Mouse (Mus musculus): ENCODE data around the gene Mapk14.

- no peak for TF ChIP-seq CTCF (IDR thresholded peaks at IDR 0.05; ENCODE audit: borderline replicate concordance, extremely low read depth, insufficient read depth, insufficient read length)
- no peak for TF ChIP-seq POLR2A (IDR thresholded peaks at IDR 0.05; ENCODE audit: borderline replicate concordance, extremely low read depth, insufficient read depth, insufficient read length, poor library complexity, severe bottlenecking)
Measured at GRCm38 (mm10) chr17:28696641-28697040, 5.5 kb downstream of the Mapk14 start.

All from brain, embryonic 14.5 days (tissue).